Mouse (Mus musculus): ENCODE measurements at regions not wholly inside any gene's neighbourhood (a gene's known extent, or its start where the extent isn't known, plus 50 kb on each side); places are given as distances from the start of the nearest gene placed in this dataset.

GRCm38 (mm10) chr15:67373599-67373998 lies 872.9 kb upstream of the Lrrc6 start:
- no peak for TF ChIP-seq CTCF (IDR thresholded peaks at IDR 0.05; ENCODE audit: control insufficient read depth, insufficient read depth, insufficient read length)
- TF ChIP-seq MYOD1 (IDR thresholded peaks at IDR 0.05; ENCODE audit: control insufficient read depth, insufficient read length, low read depth): no peak
